Mouse (Mus musculus) lung, postnatal 0 days (tissue): ENCODE measurements around the gene Sbno2. TPM values are rescaled to one million over a fixed set of nuclear protein-coding genes. Genes with fewer than 3 reads are reported as not detected.

Source experiments
- ATAC-seq: fragments of 200-750 bp; cut with Nextera tagmentation; 2 replicates; pipeline ENCODE4 v1.8.0; 2017; ENCODE audit warnings: moderate library complexity
- DNase-seq: peaks from one replicate; pipeline ENCODE4 v3.0.0-alpha.2; 2016; ENCODE audit warnings: low spot score
- H3K27ac ChIP-seq: fragments of 300-500 bp; sonication (generic); 2 replicates; pipeline ENCODE4 v1.5.1; 2014; ENCODE audit warnings: antibody characterized with exemption, mild to moderate bottlenecking, low read length, mixed read lengths
- H3K27me3 ChIP-seq: fragments of 300-500 bp; sonication (generic); replicated peaks from 2 replicates; pipeline ENCODE4 v1.6.1; 2014; ENCODE audit warnings: low read length, mixed read lengths; ENCODE audit not compliant: insufficient read depth
- H3K36me3 ChIP-seq: fragments of 300-500 bp; sonication (generic); 2 replicates; pipeline ENCODE4 v1.6.1; 2014; ENCODE audit warnings: low read length, mixed read lengths; ENCODE audit not compliant: insufficient read depth
- H3K4me1 ChIP-seq: fragments of 300-500 bp; sonication (generic); 2 replicates; pipeline ENCODE4 v1.6.1; 2014; ENCODE audit warnings: antibody characterized with exemption, low read depth, low read length, mixed read lengths; ENCODE audit not compliant: insufficient read depth
- H3K4me2 ChIP-seq: fragments of 300-500 bp; sonication (generic); replicated peaks from 2 replicates; pipeline ENCODE4 v1.6.1; 2014; ENCODE audit warnings: low read depth, mild to moderate bottlenecking, low read length, moderate library complexity, mixed read lengths
- H3K4me3 ChIP-seq: fragments of 300-500 bp; sonication (generic); 2 replicates; pipeline ENCODE4 v1.5.1; 2014; ENCODE audit warnings: low read depth, low read length
- H3K9ac ChIP-seq: fragments of 300-500 bp; sonication (generic); replicated peaks from 2 replicates; pipeline ENCODE4 v1.6.1; 2014; ENCODE audit warnings: low read depth, mild to moderate bottlenecking
- H3K9me3 ChIP-seq: fragments of 300-500 bp; sonication (generic); 2 replicates; pipeline ENCODE4 v1.6.1; 2016; ENCODE audit warnings: low read length, mixed read lengths
- CTCF ChIP-seq: IDR thresholded peaks from 2 replicates; pipeline ENCODE4 v1.5.1; 2016; ENCODE audit warnings: antibody characterized with exemption, mild to moderate bottlenecking
- EP300 ChIP-seq: IDR thresholded peaks from 2 replicates; pipeline ENCODE4 v1.6.1; 2016; ENCODE audit warnings: antibody characterized with exemption, mild to moderate bottlenecking, control low read depth
- WGBS: fragments of 180-500 bp; shearing (Covaris S2); extraction: QIAGEN DNeasy Blood & Tissue Kit; methylation state at CpG from one replicate; pipeline ENCODE4 v1.1.7; 2014; 5-methylcytosine and 5-hydroxymethylcytosine counted together
- polyA plus RNA-seq: library from polyadenylated mRNA; unstranded; fragments of >200 nt; fragmentation: Nextera tagmentation; extraction: Ambion mirVana; gene quantifications from 2 replicates; pipeline ENCODE4 v1.2.1, GENCODE M21; 2015

Gene Sbno2
- polyA plus RNA-seq = 17.5 and 26.4 TPM in 2 replicates

DNA sequence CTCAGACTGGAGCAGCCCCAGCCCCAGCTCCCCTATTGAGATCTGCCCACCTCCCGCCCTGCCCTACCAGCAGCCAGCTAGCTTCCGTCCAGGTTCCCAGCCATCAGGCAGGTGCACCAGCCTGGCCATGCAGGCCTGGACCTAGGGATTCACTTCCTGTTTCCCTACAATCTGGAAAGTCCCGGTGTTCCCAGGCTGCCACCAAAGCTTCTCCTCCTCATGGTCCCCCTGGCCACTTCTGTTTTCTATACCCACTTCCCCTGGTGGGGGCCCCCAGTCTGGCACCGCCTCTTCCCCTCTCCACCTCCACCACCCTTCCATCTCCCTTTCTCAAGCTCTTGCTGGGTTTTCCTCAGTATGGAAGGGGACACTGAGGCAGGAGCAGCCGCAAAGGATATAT lies at the start of gene Sbno2:
Sbno2 (minus strand) TSS at position 112 of the 400 bp plus-strand sequence.
- ATAC-seq = no peak
- Histone ChIP-seq H3K4me1 (peaks cover 8% of the 10 kb centered on the region; the same call in 1 of the 2 replicates), H3K27ac (0 out of 2 replicates have a peak within 1 kb of the TSS, but pooled peaks have one; percentile 26), H3K36me3 (no peaks in the 10 kb centered on the region), H3K27me3 (no peaks in the 10 kb centered on the region), H3K4me3 (no peak within 1 kb of the TSS), H3K9ac (0 out of 2 replicates have a peak within 1 kb of the TSS, but pooled peaks have one; percentile 4), H3K4me2 (no peak within 1 kb of the TSS), H3K9me3 (no peaks in the 10 kb centered on the region)
- 72% methylated on average over 5 of the region's 5 CpGs for WGBS
- DNase-seq = no peak
- no peak for TF ChIP-seq CTCF

DNA sequence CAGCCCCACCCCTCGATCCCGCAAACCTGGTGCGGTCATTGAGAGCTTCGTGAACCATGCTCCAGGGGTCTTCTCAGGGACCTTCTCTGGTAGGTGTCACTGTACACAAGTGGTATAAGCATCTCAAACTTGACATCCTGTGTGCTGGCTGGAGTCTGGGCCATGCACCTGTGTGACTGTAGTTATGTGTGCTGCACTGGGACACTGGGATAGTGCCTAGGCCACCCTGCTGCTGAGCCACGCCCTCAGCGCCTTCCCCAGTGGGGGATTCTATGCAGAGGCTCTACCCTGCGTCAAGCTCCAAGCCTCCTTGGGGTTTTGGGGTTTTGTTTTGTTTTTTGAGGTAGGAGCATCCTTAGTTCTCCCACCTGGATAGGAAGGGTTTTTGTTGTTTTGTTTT lies 49.0 kb upstream of the Sbno2 start:
- H3K4me1 ChIP-seq = peaks cover 48% of the 10 kb centered on the region
- H3K9me3 ChIP-seq = no peaks in the 10 kb centered on the region
- ATAC-seq = no peak
- no peak overlapping the region for H3K4me2 ChIP-seq
- no peaks in the 10 kb centered on the region for H3K27me3 ChIP-seq
- H3K36me3 ChIP-seq = peaks cover 46% of the 10 kb centered on the region
- WGBS = 81% methylated on average over 7 of the region's 7 CpGs
- H3K9ac ChIP-seq = no peak overlapping the region
- no peak for TF ChIP-seq EP300
- TF ChIP-seq CTCF = no peak
- DNase-seq = no peak
- H3K4me3 ChIP-seq = no peak overlapping the region
- H3K27ac ChIP-seq = no peak overlapping the region

DNA sequence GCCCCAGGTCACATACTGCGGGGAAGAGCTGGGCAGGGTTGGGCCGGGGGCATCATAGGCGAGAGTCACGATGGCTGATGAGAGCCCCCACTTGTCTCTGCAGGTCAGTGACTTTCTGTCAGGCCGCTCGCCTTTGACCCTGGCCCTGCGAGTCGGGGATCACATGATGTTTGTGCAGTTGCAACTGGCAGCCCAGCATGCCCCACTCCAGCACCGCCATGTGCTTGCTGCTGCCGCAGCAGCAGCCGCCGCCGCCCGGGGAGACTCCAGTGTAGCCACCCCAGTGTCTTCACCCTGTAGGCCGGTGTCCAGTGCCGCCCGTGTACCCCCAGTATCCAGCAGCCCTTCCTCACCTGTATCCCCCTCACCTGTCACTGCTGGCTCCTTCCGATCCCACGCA lies 48.3 kb upstream of the Sbno2 start:
- H3K4me1 ChIP-seq = peaks cover 41% of the 10 kb centered on the region
- no peak overlapping the region for H3K9ac ChIP-seq
- DNase-seq = no peak

DNA sequence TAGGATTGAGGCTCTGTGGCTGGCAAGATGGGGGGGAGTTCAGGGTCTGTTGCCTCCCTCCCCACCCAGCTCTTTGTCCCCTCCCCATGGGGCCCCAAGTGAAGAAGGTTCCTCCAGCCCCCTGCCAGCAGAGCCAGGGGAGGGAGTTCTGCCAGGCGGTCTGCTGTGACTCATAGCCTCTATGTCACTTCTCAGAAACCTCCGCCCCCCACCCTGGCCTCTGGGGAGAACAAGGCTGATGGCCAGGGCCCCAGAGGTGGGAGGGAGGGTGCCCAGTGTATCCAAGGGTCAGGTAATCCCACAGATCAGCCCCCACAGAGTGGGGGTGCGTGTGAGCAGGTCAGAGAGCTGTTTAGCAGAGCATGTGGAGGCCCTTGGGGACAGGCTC lies 47.5 kb upstream of the Sbno2 start:
- Histone ChIP-seq H3K9ac (peak overlapping the region; percentile 77), H3K27ac (peak overlapping the region; percentile 96), H3K4me1 (peaks cover 37% of the 10 kb centered on the region), H3K4me3 (peak overlapping the region; percentile 85), H3K36me3 (peaks cover 46% of the 10 kb centered on the region), H3K27me3 (no peaks in the 10 kb centered on the region), H3K9me3 (no peaks in the 10 kb centered on the region), H3K4me2 (peak overlapping the region; percentile 90)
- 28% methylated on average over 3 of the region's 3 CpGs for WGBS
- DNase-seq (peak; percentile 84), ATAC-seq (no peak)
- TF ChIP-seq CTCF (no peak), EP300 (no peak)

More for the DNA sequence above, 48.3 kb upstream of the Sbno2 start:
- H3K4me2 ChIP-seq = peak overlapping the region; percentile 90
- WGBS = 72% methylated on average over 19 of the region's 19 CpGs
- peak overlapping the region; percentile 96 for H3K27ac ChIP-seq
- peaks cover 46% of the 10 kb centered on the region for H3K36me3 ChIP-seq
- no peak for ATAC-seq
- TF ChIP-seq CTCF (no peak), EP300 (no peak)
- H3K27me3 ChIP-seq = no peaks in the 10 kb centered on the region
- peak overlapping the region; percentile 85; the same call in 1 of the 2 replicates for H3K4me3 ChIP-seq
- H3K9me3 ChIP-seq = no peaks in the 10 kb centered on the region

DNA sequence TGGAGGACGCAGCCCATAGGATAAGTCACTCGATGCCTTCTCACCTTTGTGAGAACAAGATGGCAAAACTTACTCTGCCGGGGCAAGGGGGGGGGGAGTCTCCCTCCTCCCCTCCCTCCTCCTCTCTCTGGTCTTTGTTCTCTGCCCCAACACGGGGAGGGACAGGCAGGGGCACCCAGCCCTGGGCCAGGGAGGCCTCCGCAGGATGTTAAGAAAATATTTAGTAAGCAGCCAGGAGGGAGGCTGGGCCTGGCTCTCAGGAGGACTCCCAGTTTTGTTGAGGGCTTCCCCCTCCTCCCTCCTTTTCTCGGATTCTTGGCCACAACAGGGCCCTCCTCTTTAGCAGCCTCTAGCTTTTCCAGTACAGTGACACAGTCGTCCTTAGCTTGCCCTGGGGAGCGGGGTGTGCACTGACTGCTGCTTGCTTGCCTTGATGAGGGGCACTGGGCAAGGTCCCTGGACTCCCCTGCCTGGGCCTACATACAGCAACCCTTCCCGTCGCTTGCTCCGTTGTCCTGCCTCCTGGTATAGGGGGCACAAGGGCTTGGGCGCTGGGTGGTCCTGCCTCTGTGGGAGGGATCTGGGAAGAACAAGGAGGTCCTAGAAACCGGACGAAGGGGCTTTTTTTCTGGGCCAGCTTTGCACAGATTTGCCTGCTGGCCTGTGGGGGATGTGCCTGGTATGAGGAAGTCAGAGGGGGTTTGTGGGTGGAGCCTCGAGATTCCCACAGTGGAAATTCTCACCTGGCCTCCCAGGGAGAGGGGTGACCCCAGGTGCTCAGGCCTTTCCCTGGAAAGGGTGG lies 46.9 kb upstream of the Sbno2 start:
- peak overlapping the region; percentile 96 for H3K27ac ChIP-seq
- H3K4me1 ChIP-seq = peaks cover 33% of the 10 kb centered on the region
- no peaks in the 10 kb centered on the region for H3K9me3 ChIP-seq
- TF ChIP-seq EP300 (peak; percentile 38; the same call in 1 of the 2 replicates), CTCF (no peak)
- H3K27me3 ChIP-seq = no peaks in the 10 kb centered on the region
- ATAC-seq = peak; percentile 6
- H3K36me3 ChIP-seq = peaks cover 43% of the 10 kb centered on the region
- peak; percentile 94 for DNase-seq
- peak overlapping the region; percentile 77 for H3K9ac ChIP-seq
- WGBS = 3% methylated on average over 14 of the region's 15 CpGs
- peak overlapping the region; percentile 90 for H3K4me2 ChIP-seq
- H3K4me3 ChIP-seq = peak overlapping the region; percentile 85

DNA sequence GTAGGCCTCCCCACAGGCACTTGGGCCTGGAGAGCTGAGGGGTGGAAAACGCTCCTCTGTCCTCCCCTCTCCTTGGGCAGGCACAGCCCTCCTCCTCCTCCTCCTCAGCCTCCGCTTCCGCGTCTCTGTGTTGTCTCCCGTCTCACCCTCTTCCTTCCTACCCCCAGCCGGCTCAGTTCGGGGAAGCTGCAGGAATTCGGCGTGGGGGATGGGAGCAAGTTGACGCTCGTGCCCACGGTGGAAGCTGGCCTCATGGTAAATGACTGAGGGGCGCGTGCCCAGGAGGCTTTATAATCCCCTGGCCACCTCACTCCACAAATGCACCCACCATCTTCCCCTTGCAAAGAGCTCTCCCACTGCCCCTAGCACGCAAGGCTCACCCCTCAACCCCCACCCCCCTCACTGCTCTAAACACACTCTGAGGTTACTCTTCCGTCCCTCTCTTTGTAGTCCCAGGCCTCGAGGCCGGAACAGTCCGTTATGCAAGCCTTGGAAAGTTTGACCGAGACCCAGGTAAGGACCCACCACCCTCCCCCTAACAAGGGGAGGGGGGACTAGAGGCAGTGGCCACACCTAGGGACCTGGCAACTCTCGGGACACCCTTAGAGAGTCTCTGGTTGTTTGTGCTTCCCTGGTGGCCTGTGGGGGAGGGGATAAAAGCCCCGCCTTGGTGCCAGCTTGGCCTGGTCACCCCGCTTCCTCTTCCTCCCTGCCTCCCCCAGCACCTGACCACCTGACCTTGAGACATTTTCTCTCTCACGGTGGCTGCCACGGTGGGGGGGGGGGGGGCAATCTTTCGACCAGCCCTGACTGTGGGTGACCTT lies 46.1 kb upstream of the Sbno2 start:
- Histone ChIP-seq H3K4me3 (peak overlapping the region; percentile 85), H3K4me2 (peak overlapping the region; percentile 90), H3K9me3 (no peaks in the 10 kb centered on the region), H3K4me1 (peaks cover 30% of the 10 kb centered on the region), H3K27me3 (no peaks in the 10 kb centered on the region), H3K36me3 (peaks cover 35% of the 10 kb centered on the region), H3K9ac (peak overlapping the region; percentile 77), H3K27ac (peak overlapping the region; percentile 96)
- TF ChIP-seq CTCF (no peak), EP300 (no peak; the same call in none of the 2 replicates)
- ATAC-seq (no peak), DNase-seq (peak; percentile 85)
- WGBS = under 1% methylated on average over 22 of the region's 26 CpGs
